Mouse (Mus musculus): ENCODE measurements at regions not wholly inside any gene's neighbourhood (a gene's known extent, or its start where the extent isn't known, plus 50 kb on each side); places are given as distances from the start of the nearest gene placed in this dataset.

GRCm38 (mm10) chr3:136993473-136993872 is 323.5 kb downstream of the Ppp3ca start:
- no peak for DNase-seq (ENCODE audit: low spot score)

GRCm38 (mm10) chr3:136994361-136995083 is 324.6 kb downstream of the Ppp3ca start:
- no peak for DNase-seq (ENCODE audit: low spot score)

GRCm38 (mm10) chr3:136995611-136996335 is 325.8 kb downstream of the Ppp3ca start:
- DNase-seq (ENCODE audit: low spot score): no peak

- DNase-seq (ENCODE audit: low spot score): no peak
These were observed 326.5 kb downstream of the Ppp3ca start for GRCm38 (mm10) chr3:136996381-136996895.

GRCm38 (mm10) chr3:137011551-137011950 is 329.3 kb upstream of the Emcn start:
- no peak for DNase-seq (ENCODE audit: low spot score)

GRCm38 (mm10) chr3:137014686-137015085 is 326.2 kb upstream of the Emcn start:
- DNase-seq (ENCODE audit: low spot score): peak; percentile 74

- DNase-seq (ENCODE audit: low spot score): no peak
These were observed 325.7 kb upstream of the Emcn start for GRCm38 (mm10) chr3:137015199-137015598.

- DNase-seq (ENCODE audit: low spot score): no peak
These were observed 320.8 kb upstream of the Emcn start for GRCm38 (mm10) chr3:137019971-137020634.

GRCm38 (mm10) chr3:137029546-137029945 is 311.3 kb upstream of the Emcn start:
- no peak for DNase-seq (ENCODE audit: low spot score)

- DNase-seq (ENCODE audit: low spot score): no peak
These were observed 308.1 kb upstream of the Emcn start for GRCm38 (mm10) chr3:137032802-137033201.

GRCm38 (mm10) chr3:137039638-137040037 is 301.2 kb upstream of the Emcn start:
- no peak for DNase-seq (ENCODE audit: low spot score)

- no peak for DNase-seq (ENCODE audit: low spot score)
These were observed 284.2 kb upstream of the Emcn start for GRCm38 (mm10) chr3:137056544-137057224.

- DNase-seq (ENCODE audit: low spot score): peak; percentile 8
These were observed 283.5 kb upstream of the Emcn start for GRCm38 (mm10) chr3:137057225-137057910.

GRCm38 (mm10) chr3:137057911-137058260 is 283.0 kb upstream of the Emcn start:
- no peak for DNase-seq (ENCODE audit: low spot score)

GRCm38 (mm10) chr3:137062067-137062466 is 278.8 kb upstream of the Emcn start:
- no peak for DNase-seq (ENCODE audit: low spot score)

GRCm38 (mm10) chr3:137067336-137067735 is 273.5 kb upstream of the Emcn start:
- DNase-seq (ENCODE audit: low spot score): no peak

- no peak for DNase-seq (ENCODE audit: low spot score)
These were observed 271.5 kb upstream of the Emcn start for GRCm38 (mm10) chr3:137069334-137069733.

GRCm38 (mm10) chr3:137077718-137078599 is 262.9 kb upstream of the Emcn start:
- DNase-seq (ENCODE audit: low spot score): no peak

- no peak for DNase-seq (ENCODE audit: low spot score)
These were observed 262.3 kb upstream of the Emcn start for GRCm38 (mm10) chr3:137078600-137078975.

- DNase-seq (ENCODE audit: low spot score): no peak
These were observed 254.0 kb upstream of the Emcn start for GRCm38 (mm10) chr3:137086896-137087295.
